Mouse (Mus musculus): Measurements from ENCODE around the gene Thsd4. TPM values are rescaled to one million over a fixed set of nuclear protein-coding genes. Genes with fewer than 3 reads are reported as not detected.

Gene Thsd4
- polyA plus RNA-seq, 1 experiment from 2014 or later: 5.1 TPM

DNA sequence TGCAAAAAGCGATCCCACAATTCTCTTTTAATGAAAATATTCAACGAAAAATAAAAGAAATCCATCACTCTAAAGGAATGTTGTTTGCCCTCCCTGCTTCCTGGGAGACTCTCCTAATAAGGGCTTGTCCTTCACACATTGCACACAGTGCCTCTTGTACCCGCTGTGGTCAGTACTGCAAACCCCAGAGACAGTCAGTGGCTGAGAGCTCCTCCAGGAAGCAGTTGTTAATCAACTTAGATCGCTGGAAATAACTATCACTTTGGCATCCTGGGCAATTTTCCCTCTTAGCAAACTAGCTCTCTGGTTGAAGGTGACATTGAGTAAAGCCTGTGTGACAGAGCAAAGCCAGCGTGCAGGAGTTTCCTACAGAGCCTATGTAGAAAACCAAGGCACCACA lies 5.2 kb upstream of the Thsd4 start:
- no peak for ATAC-seq (ENCODE audit: low FRiP score)
- Histone ChIP-seq H3K9me3 (ENCODE audit: control insufficient read depth, low read length) (no peaks in the 10 kb centered on the region), H3K27me3 (ENCODE audit: control insufficient read depth, insufficient read depth, low read length) (peaks cover 3% of the 10 kb centered on the region), H3K4me2 (replicated peaks; ENCODE audit: low read depth, low read length) (no peak overlapping the region), H3K4me3 (ENCODE audit: low read depth, low read length) (no peak overlapping the region), H3K9ac (ENCODE audit: low read depth, low read length) (no peak overlapping the region), H3K36me3 (ENCODE audit: control insufficient read depth, insufficient read depth, low read length) (no peaks in the 10 kb centered on the region), H3K27ac (ENCODE audit: low read depth, low read length) (no peak overlapping the region), H3K4me1 (replicated peaks; ENCODE audit: control insufficient read depth, insufficient read depth, low read length) (no peaks in the 10 kb centered on the region)
- DNase-seq (ENCODE audit: low spot score): no peak
- WGBS: 75% methylated on average over 5 of the region's 5 CpGs

DNA sequence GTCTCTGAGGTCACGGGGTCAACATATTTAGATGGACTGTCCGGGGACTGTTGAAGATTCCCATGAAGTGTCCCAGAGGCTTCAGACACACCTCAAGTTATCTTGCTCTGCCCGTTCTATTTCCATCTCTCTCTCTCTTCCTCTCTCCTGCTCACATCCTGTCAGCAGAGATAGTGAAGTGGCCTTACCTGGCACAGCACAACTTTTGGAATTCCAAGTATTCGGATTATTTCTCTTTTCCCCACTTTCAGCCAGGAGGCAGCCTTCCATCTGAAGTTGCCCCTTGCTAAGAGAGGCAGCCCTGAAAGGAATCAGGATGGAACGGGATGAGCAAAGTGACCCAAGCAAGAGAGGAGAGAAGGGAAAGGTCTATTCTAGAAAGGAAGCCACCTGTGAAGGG lies 4.3 kb upstream of the Thsd4 start:
- peaks cover 10% of the 10 kb centered on the region for H3K27me3 ChIP-seq (ENCODE audit: control insufficient read depth, insufficient read depth, low read length)
- 61% methylated on average over 5 of the region's 5 CpGs for WGBS
- 0 out of 2 replicates have a peak, but pooled peaks cover 2% of the 10 kb centered on the region for H3K4me1 ChIP-seq (replicated peaks; ENCODE audit: control insufficient read depth, insufficient read depth, low read length)
- no peak overlapping the region for H3K9ac ChIP-seq (ENCODE audit: low read depth, low read length)
- H3K4me2 ChIP-seq (replicated peaks; ENCODE audit: low read depth, low read length): no peak overlapping the region
- no peak overlapping the region for H3K4me3 ChIP-seq (ENCODE audit: low read depth, low read length)
- H3K9me3 ChIP-seq (ENCODE audit: control insufficient read depth, low read length): no peaks in the 10 kb centered on the region
- DNase-seq (ENCODE audit: low spot score) (no peak), ATAC-seq (ENCODE audit: low FRiP score) (no peak)
- H3K36me3 ChIP-seq (ENCODE audit: control insufficient read depth, insufficient read depth, low read length): no peaks in the 10 kb centered on the region
- H3K27ac ChIP-seq (ENCODE audit: low read depth, low read length): no peak overlapping the region

DNA sequence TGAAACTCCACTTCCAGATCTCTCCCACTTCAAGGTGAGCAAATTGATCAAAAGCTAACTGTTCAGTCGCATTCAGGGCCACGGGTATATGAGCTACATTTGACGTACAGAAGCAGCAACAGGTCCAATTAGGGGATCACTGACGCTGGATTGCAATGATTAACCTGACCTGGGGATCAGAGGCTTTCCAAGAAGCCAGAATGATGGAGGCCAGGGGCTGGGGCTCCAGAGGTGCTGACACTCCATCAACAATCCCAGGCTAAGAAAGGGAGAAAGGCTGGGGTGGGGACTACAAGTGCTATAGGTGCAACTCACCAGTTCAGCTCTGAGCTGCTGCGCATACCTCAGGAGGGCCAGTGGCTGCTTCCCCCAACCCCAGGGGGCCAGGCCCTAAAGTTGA lies 703 bp downstream of the Thsd4 start:
- H3K27me3 ChIP-seq (ENCODE audit: control insufficient read depth, insufficient read depth, low read length): peaks cover 35% of the 10 kb centered on the region
- H3K27ac ChIP-seq (ENCODE audit: low read depth, low read length): no peak overlapping the region
- DNase-seq (ENCODE audit: low spot score): no peak
- no peaks in the 10 kb centered on the region for H3K36me3 ChIP-seq (ENCODE audit: control insufficient read depth, insufficient read depth, low read length)
- peak overlapping the region; percentile 93 for H3K4me2 ChIP-seq (replicated peaks; ENCODE audit: low read depth, low read length)
- peaks cover 14% of the 10 kb centered on the region; the same call in 1 of the 2 replicates for H3K4me1 ChIP-seq (replicated peaks; ENCODE audit: control insufficient read depth, insufficient read depth, low read length)
- WGBS: 23% methylated on average over 5 of the region's 5 CpGs
- ATAC-seq (ENCODE audit: low FRiP score): no peak
- peak overlapping the region; percentile 48 for H3K4me3 ChIP-seq (ENCODE audit: low read depth, low read length)
- H3K9me3 ChIP-seq (ENCODE audit: control insufficient read depth, low read length): no peaks in the 10 kb centered on the region
- H3K9ac ChIP-seq (ENCODE audit: low read depth, low read length): no peak overlapping the region

DNA sequence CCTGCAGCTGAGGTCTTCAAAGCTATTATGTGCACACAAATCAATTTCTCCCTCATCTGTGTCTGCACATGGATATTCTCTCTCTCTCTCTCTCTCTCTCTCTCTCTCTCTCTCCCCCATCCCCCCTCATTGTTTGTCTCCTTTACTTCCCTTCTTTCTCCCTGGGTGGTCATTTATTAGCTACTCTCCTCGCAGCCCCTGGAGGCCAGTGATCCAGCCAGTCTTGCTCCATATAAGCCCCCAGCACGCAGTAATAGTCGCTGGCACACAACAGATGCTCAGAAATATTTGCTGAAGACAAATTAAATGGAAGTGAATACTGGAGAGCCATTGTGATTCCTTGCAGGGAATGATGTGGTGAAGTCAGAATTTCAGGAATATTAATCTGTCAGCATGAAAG lies 2.2 kb downstream of the Thsd4 start:
- ATAC-seq (ENCODE audit: low FRiP score) (no peak), DNase-seq (ENCODE audit: low spot score) (no peak)
- no peaks in the 10 kb centered on the region for H3K9me3 ChIP-seq (ENCODE audit: control insufficient read depth, low read length)
- H3K9ac ChIP-seq (ENCODE audit: low read depth, low read length): no peak overlapping the region
- WGBS: 16% methylated on average over 3 of the region's 3 CpGs
- no peak overlapping the region for H3K27ac ChIP-seq (ENCODE audit: low read depth, low read length)
- no peak overlapping the region for H3K4me3 ChIP-seq (ENCODE audit: low read depth, low read length)
- H3K36me3 ChIP-seq (ENCODE audit: control insufficient read depth, insufficient read depth, low read length): no peaks in the 10 kb centered on the region
- H3K4me1 ChIP-seq (replicated peaks; ENCODE audit: control insufficient read depth, insufficient read depth, low read length): peaks cover 14% of the 10 kb centered on the region; the same call in 1 of the 2 replicates
- H3K4me2 ChIP-seq (replicated peaks; ENCODE audit: low read depth, low read length): no peak overlapping the region
- H3K27me3 ChIP-seq (ENCODE audit: control insufficient read depth, insufficient read depth, low read length): peaks cover 40% of the 10 kb centered on the region

DNA sequence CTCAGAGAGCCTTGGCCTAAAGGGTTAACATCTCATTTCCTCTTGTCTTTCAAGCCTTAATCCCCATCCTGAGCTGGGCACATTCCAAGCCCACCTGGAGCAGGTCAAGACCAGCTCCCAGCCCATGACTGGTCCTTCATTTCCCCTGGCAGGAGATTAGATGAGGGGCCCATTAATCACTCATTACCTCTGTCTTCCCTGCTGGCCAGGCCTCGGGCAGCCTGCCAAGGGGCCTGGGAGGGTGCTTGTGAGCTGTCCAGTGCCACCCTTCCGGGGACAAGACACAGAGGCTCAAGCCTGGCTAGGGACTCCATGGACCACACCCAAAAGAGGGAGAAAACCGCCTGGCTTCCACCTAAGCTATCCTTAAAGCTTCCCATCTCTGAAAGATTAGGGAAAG lies 3.6 kb downstream of the Thsd4 start:
- Histone ChIP-seq H3K27me3 (ENCODE audit: control insufficient read depth, insufficient read depth, low read length) (peaks cover 42% of the 10 kb centered on the region), H3K27ac (ENCODE audit: low read depth, low read length) (no peak overlapping the region), H3K9ac (ENCODE audit: low read depth, low read length) (no peak overlapping the region), H3K9me3 (ENCODE audit: control insufficient read depth, low read length) (no peaks in the 10 kb centered on the region), H3K4me1 (replicated peaks; ENCODE audit: control insufficient read depth, insufficient read depth, low read length) (peaks cover 17% of the 10 kb centered on the region; the same call in 1 of the 2 replicates), H3K36me3 (ENCODE audit: control insufficient read depth, insufficient read depth, low read length) (no peaks in the 10 kb centered on the region), H3K4me3 (ENCODE audit: low read depth, low read length) (no peak overlapping the region), H3K4me2 (replicated peaks; ENCODE audit: low read depth, low read length) (no peak overlapping the region)
- 34% methylated on average over 3 of the region's 3 CpGs for WGBS
- ATAC-seq (ENCODE audit: low FRiP score): no peak
- DNase-seq (ENCODE audit: low spot score): no peak

DNA sequence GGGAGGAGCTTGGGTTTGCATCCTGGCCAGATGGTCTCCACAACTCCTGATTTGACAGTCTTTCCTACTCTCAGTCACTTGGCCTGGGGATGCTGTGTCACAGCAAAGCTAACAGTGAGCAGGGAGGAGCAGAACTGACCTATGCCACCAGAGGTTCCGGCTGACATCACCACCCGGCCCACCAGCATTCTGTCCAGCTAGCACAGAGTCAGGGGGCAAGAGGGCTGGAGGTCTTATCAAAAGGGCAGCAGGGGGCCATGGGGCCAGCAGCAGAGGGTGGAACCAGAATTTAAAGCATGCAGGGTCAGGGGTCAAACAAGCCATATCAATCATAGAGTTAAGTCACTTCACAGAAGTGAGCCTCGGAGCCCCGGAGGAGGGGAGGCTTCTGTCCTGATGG lies 4.7 kb downstream of the Thsd4 start:
- no peak for ATAC-seq (ENCODE audit: low FRiP score)
- H3K27me3 ChIP-seq (ENCODE audit: control insufficient read depth, insufficient read depth, low read length): peaks cover 40% of the 10 kb centered on the region
- H3K27ac ChIP-seq (ENCODE audit: low read depth, low read length): no peak overlapping the region
- H3K4me1 ChIP-seq (replicated peaks; ENCODE audit: control insufficient read depth, insufficient read depth, low read length): peaks cover 17% of the 10 kb centered on the region; the same call in 1 of the 2 replicates
- H3K36me3 ChIP-seq (ENCODE audit: control insufficient read depth, insufficient read depth, low read length): no peaks in the 10 kb centered on the region
- no peak overlapping the region for H3K4me2 ChIP-seq (replicated peaks; ENCODE audit: low read depth, low read length)
- H3K4me3 ChIP-seq (ENCODE audit: low read depth, low read length): no peak overlapping the region
- H3K9me3 ChIP-seq (ENCODE audit: control insufficient read depth, low read length): no peaks in the 10 kb centered on the region
- 1% methylated on average over 4 of the region's 4 CpGs for WGBS
- peak; percentile 43 for DNase-seq (ENCODE audit: low spot score)
- H3K9ac ChIP-seq (ENCODE audit: low read depth, low read length): no peak overlapping the region

DNA sequence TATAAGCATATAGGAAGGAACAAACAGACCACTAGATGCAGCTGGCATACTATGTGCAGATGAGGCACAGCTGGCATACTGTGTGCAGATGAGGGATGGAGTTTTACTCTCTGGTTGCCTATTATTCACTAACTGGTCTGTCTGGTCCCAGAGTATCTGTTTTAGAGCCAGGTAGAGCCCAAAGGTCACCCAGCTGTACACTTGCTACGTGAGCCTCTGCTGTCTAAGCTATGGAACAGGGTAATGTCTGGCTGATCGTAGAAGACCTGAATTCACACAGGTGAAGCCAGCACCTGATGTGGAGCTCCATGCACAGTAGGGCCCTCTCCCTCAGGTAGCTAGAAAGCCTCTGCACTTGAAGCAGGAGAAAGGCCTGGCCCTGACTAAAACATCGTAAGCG lies 5.5 kb downstream of the Thsd4 start:
- Histone ChIP-seq H3K27ac (ENCODE audit: low read depth, low read length) (no peak overlapping the region), H3K4me1 (replicated peaks; ENCODE audit: control insufficient read depth, insufficient read depth, low read length) (peaks cover 15% of the 10 kb centered on the region; the same call in 1 of the 2 replicates), H3K4me2 (replicated peaks; ENCODE audit: low read depth, low read length) (no peak overlapping the region), H3K9me3 (ENCODE audit: control insufficient read depth, low read length) (no peaks in the 10 kb centered on the region), H3K27me3 (ENCODE audit: control insufficient read depth, insufficient read depth, low read length) (peaks cover 34% of the 10 kb centered on the region), H3K36me3 (ENCODE audit: control insufficient read depth, insufficient read depth, low read length) (no peaks in the 10 kb centered on the region), H3K4me3 (ENCODE audit: low read depth, low read length) (no peak overlapping the region), H3K9ac (ENCODE audit: low read depth, low read length) (no peak overlapping the region)
- ATAC-seq (ENCODE audit: low FRiP score) (no peak), DNase-seq (ENCODE audit: low spot score) (no peak)
- WGBS: 86% methylated on average over 4 of the region's 4 CpGs

DNA sequence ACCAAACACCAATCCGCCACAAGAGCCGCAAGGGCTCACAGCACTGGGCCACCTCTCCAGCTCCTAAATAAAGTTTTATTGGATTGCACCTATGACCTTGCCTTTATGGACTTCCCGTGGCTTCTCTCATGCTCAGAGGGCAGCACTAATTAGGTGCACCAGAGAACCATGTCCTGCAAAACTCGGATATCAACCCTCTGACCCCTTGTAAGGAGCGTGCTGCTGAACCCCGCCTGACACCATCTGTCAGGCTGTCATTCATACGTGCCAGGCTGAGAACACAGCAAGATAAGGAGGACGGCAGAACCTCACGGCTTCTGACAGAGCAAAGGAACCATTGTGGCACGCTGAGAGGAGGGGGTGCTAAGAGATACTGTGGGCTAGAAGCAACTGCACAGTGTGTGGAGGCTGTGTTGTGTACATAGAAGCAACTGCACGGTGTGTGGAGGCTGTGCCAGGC lies 8.5 kb downstream of the Thsd4 start:
- H3K9ac ChIP-seq (ENCODE audit: low read depth, low read length): no peak overlapping the region
- no peak overlapping the region for H3K27ac ChIP-seq (ENCODE audit: low read depth, low read length)
- DNase-seq (ENCODE audit: low spot score) (peak; percentile 47), ATAC-seq (ENCODE audit: low FRiP score) (peak; percentile 61)
- peaks cover 19% of the 10 kb centered on the region; the same call in 1 of the 2 replicates for H3K4me1 ChIP-seq (replicated peaks; ENCODE audit: control insufficient read depth, insufficient read depth, low read length)
- H3K4me3 ChIP-seq (ENCODE audit: low read depth, low read length): no peak overlapping the region
- no peaks in the 10 kb centered on the region for H3K9me3 ChIP-seq (ENCODE audit: control insufficient read depth, low read length)
- H3K36me3 ChIP-seq (ENCODE audit: control insufficient read depth, insufficient read depth, low read length): no peaks in the 10 kb centered on the region
- H3K27me3 ChIP-seq (ENCODE audit: control insufficient read depth, insufficient read depth, low read length): peaks cover 20% of the 10 kb centered on the region
- WGBS: 10% methylated on average over 11 of the region's 11 CpGs
- H3K4me2 ChIP-seq (replicated peaks; ENCODE audit: low read depth, low read length): no peak overlapping the region

DNA sequence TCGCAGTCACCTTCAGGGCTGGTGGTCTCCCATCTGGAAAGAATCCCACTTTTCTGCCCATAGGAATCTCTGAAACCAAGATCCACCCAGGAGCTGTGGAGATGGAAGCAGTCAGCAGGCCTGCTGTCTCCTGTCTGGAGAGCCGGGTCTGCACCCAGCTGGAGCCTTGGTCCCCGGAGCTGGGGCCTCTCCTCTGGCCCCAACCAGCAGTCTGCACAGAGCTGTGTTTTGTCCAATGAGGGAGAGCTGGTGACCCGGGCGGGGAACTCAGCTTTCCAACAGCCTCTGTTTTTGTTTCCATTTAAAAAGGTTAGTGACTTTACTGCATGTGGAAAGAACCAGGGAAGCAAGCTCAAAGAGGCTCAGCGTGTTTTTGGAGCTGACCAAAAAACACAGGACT lies 11.0 kb downstream of the Thsd4 start:
- no peak for DNase-seq (ENCODE audit: low spot score)
- 23% methylated on average over 6 of the region's 6 CpGs for WGBS
- Histone ChIP-seq H3K4me1 (replicated peaks; ENCODE audit: control insufficient read depth, insufficient read depth, low read length) (0 out of 2 replicates have a peak, but pooled peaks cover 7% of the 10 kb centered on the region), H3K27me3 (ENCODE audit: control insufficient read depth, insufficient read depth, low read length) (peaks cover 11% of the 10 kb centered on the region), H3K4me3 (ENCODE audit: low read depth, low read length) (no peak overlapping the region), H3K4me2 (replicated peaks; ENCODE audit: low read depth, low read length) (no peak overlapping the region), H3K9me3 (ENCODE audit: control insufficient read depth, low read length) (no peaks in the 10 kb centered on the region), H3K36me3 (ENCODE audit: control insufficient read depth, insufficient read depth, low read length) (no peaks in the 10 kb centered on the region), H3K9ac (ENCODE audit: low read depth, low read length) (no peak overlapping the region), H3K27ac (ENCODE audit: low read depth, low read length) (no peak overlapping the region)
- no peak for ATAC-seq (ENCODE audit: low FRiP score)

Measured in hindbrain, embryonic 11.5 days (tissue).